Mouse (Mus musculus) heart, embryonic 12.5 days (tissue): ENCODE data around the gene Susd5. TPM values are rescaled to one million over a fixed set of nuclear protein-coding genes. Genes with fewer than 3 reads are reported as not detected.
A peak's percentile ranks its signal among the peaks of the same experiment; 100 is the strongest.
"Not testable (repeated sequence)": the region's sequence is repeated elsewhere in the genome, so short reads cannot be mapped to it uniquely, and the experiment has no call there.

Experiments
- ATAC-seq: fragments of 200-750 bp; cut with Nextera tagmentation; 2 replicates; pipeline ENCODE4 v1.8.0; 2017; ENCODE audit warnings: moderate TSS enrichment, moderate library complexity; ENCODE audit not compliant: insufficient number of reproducible peaks, low FRiP score
- H3K27ac ChIP-seq: fragments of 300-500 bp; sonication (generic); 2 replicates; pipeline ENCODE4 v1.5.1; 2016; ENCODE audit warnings: mild to moderate bottlenecking, moderate library complexity; ENCODE audit not compliant: poor library complexity, severe bottlenecking
- H3K27me3 ChIP-seq: fragments of 300-500 bp; sonication (generic); replicated peaks from 2 replicates; pipeline ENCODE4 v1.6.1; 2016; ENCODE audit warnings: mild to moderate bottlenecking, moderate library complexity
- H3K36me3 ChIP-seq: fragments of 300-500 bp; sonication (generic); 2 replicates; pipeline ENCODE4 v1.6.1; 2016; ENCODE audit warnings: mild to moderate bottlenecking, moderate library complexity
- H3K4me1 ChIP-seq: fragments of 300-500 bp; sonication (generic); replicated peaks from 2 replicates; pipeline ENCODE4 v1.6.1; 2016; ENCODE audit warnings: mild to moderate bottlenecking
- H3K4me2 ChIP-seq: fragments of 300-500 bp; sonication (generic); 2 replicates; pipeline ENCODE4 v1.6.1; 2016; ENCODE audit warnings: mild to moderate bottlenecking, moderate library complexity
- H3K4me3 ChIP-seq: fragments of 300-500 bp; sonication (generic); 2 replicates; pipeline ENCODE4 v1.5.1; 2016; ENCODE audit warnings: mild to moderate bottlenecking
- H3K9ac ChIP-seq: fragments of 300-500 bp; sonication (generic); 2 replicates; pipeline ENCODE4 v1.6.1; 2016; ENCODE audit warnings: mild to moderate bottlenecking, moderate library complexity
- H3K9me3 ChIP-seq: fragments of 300-500 bp; sonication (generic); replicated peaks from 2 replicates; pipeline ENCODE4 v1.6.1; 2016; ENCODE audit warnings: mild to moderate bottlenecking, moderate library complexity
- WGBS: fragments of 180-500 bp; shearing (Covaris S2); methylation state at CpG from one replicate; pipeline ENCODE4 v1.1.7; 2016; 5-methylcytosine and 5-hydroxymethylcytosine counted together
- polyA plus RNA-seq: library from polyadenylated mRNA; unstranded; fragments of >200 nt; fragmentation: Nextera tagmentation; extraction: Ambion mirVana; gene quantifications from 2 replicates; pipeline ENCODE4 v1.2.1, GENCODE M21; 2016

Susd5 gene
- polyA plus RNA-seq, 1 experiment from 2014 or later = 0.18 TPM

GRCm38 (mm10) chr9:114069372-114069771 lies 12.4 kb downstream of the Susd5 start:
- no peaks in the 10 kb centered on the region for H3K4me1 ChIP-seq
- H3K27me3 ChIP-seq = peaks cover 3% of the 10 kb centered on the region; the same call in 1 of the 2 replicates
- no peaks in the 10 kb centered on the region for H3K9me3 ChIP-seq
- ATAC-seq = no peak
- H3K9ac ChIP-seq = no peak overlapping the region
- H3K4me3 ChIP-seq = no peak overlapping the region
- no peak overlapping the region for H3K27ac ChIP-seq
- no peaks in the 10 kb centered on the region for H3K36me3 ChIP-seq
- H3K4me2 ChIP-seq = no peak overlapping the region
- WGBS = 56% methylated on average over 6 of the region's 6 CpGs

GRCm38 (mm10) chr9:114073681-114074080 lies 16.7 kb downstream of the Susd5 start:
- 75% methylated on average over 19 of the region's 19 CpGs for WGBS
- Histone ChIP-seq H3K4me1 (no peaks in the 10 kb centered on the region), H3K27ac (no peak overlapping the region), H3K9me3 (no peaks in the 10 kb centered on the region), H3K4me3 (no peak overlapping the region), H3K36me3 (no peaks in the 10 kb centered on the region), H3K4me2 (no peak overlapping the region), H3K27me3 (0 out of 2 replicates have a peak, but pooled peaks cover 3% of the 10 kb centered on the region), H3K9ac (no peak overlapping the region)
- no peak for ATAC-seq

GRCm38 (mm10) chr9:114086422-114086821 lies 29.5 kb downstream of the Susd5 start:
- Histone ChIP-seq H3K9ac (no peak overlapping the region), H3K27ac (no peak overlapping the region), H3K4me3 (no peak overlapping the region), H3K9me3 (no peaks in the 10 kb centered on the region), H3K4me1 (no peaks in the 10 kb centered on the region), H3K36me3 (no peaks in the 10 kb centered on the region), H3K27me3 (no peaks in the 10 kb centered on the region), H3K4me2 (no peak overlapping the region)
- ATAC-seq = no peak
- WGBS = 54% methylated on average over 3 of the region's 3 CpGs

GRCm38 (mm10) chr9:114087106-114087815 lies 30.3 kb downstream of the Susd5 start:
- Histone ChIP-seq H3K27ac (no peak overlapping the region), H3K4me1 (no peaks in the 10 kb centered on the region), H3K9me3 (no peaks in the 10 kb centered on the region), H3K4me2 (no peak overlapping the region), H3K9ac (no peak overlapping the region), H3K27me3 (no peaks in the 10 kb centered on the region), H3K36me3 (no peaks in the 10 kb centered on the region), H3K4me3 (no peak overlapping the region)
- ATAC-seq = no peak
- 72% methylated on average over 11 of the region's 11 CpGs for WGBS

- H3K4me3 ChIP-seq, H3K27me3 ChIP-seq, H3K9me3 ChIP-seq, H3K4me1 ChIP-seq, H3K9ac ChIP-seq, H3K36me3 ChIP-seq, ATAC-seq, H3K4me2 ChIP-seq, H3K27ac ChIP-seq: not testable (repeated sequence)
- WGBS = 86% methylated on average over 6 of the region's 6 CpGs
These were observed 31.9 kb downstream of the Susd5 start for GRCm38 (mm10) chr9:114088885-114089284.

- not testable (repeated sequence) for H3K4me1 ChIP-seq, H3K9me3 ChIP-seq, H3K27ac ChIP-seq, H3K27me3 ChIP-seq, H3K4me3 ChIP-seq, H3K36me3 ChIP-seq, ATAC-seq, H3K9ac ChIP-seq
- WGBS = 16% methylated on average over 9 of the region's 9 CpGs
- H3K4me2 ChIP-seq = peak overlapping the region; percentile 36
These were observed 35.2 kb downstream of the Susd5 start for GRCm38 (mm10) chr9:114092188-114092587.

GRCm38 (mm10) chr9:114094854-114095253 lies 37.9 kb downstream of the Susd5 start:
- Histone ChIP-seq H3K4me1 (0 out of 2 replicates have a peak, but pooled peaks cover 6% of the 10 kb centered on the region), H3K9ac (no peak overlapping the region), H3K27ac (no peak overlapping the region), H3K27me3 (no peaks in the 10 kb centered on the region), H3K9me3 (no peaks in the 10 kb centered on the region), H3K36me3 (no peaks in the 10 kb centered on the region), H3K4me2 (no peak overlapping the region), H3K4me3 (no peak overlapping the region)
- no peak for ATAC-seq
- 87% methylated on average over 2 of the region's 2 CpGs for WGBS

- H3K9me3 ChIP-seq = no peaks in the 10 kb centered on the region
- H3K4me1 ChIP-seq = 0 out of 2 replicates have a peak, but pooled peaks cover 6% of the 10 kb centered on the region
- no peaks in the 10 kb centered on the region for H3K36me3 ChIP-seq
- 46% methylated on average over 9 of the region's 9 CpGs for WGBS
- no peak overlapping the region for H3K4me2 ChIP-seq
- no peak for ATAC-seq
- H3K9ac ChIP-seq = no peak overlapping the region
- H3K27ac ChIP-seq = no peak overlapping the region
- H3K4me3 ChIP-seq = no peak overlapping the region
- no peaks in the 10 kb centered on the region for H3K27me3 ChIP-seq
These were observed 41.9 kb downstream of the Susd5 start for GRCm38 (mm10) chr9:114098716-114099302.

GRCm38 (mm10) chr9:114110268-114110667 lies 53.3 kb downstream of the Susd5 start:
- Histone ChIP-seq H3K27me3 (no peaks in the 10 kb centered on the region), H3K4me2 (no peak overlapping the region), H3K4me1 (no peaks in the 10 kb centered on the region), H3K36me3 (no peaks in the 10 kb centered on the region), H3K27ac (no peak overlapping the region), H3K9ac (no peak overlapping the region), H3K4me3 (no peak overlapping the region), H3K9me3 (no peaks in the 10 kb centered on the region)
- 66% methylated on average over 2 of the region's 2 CpGs for WGBS
- no peak for ATAC-seq

GRCm38 (mm10) chr9:114111161-114111560 lies 54.2 kb downstream of the Susd5 start:
- Histone ChIP-seq H3K36me3 (no peaks in the 10 kb centered on the region), H3K4me1 (no peaks in the 10 kb centered on the region), H3K9me3 (no peaks in the 10 kb centered on the region), H3K4me3 (no peak overlapping the region), H3K4me2 (no peak overlapping the region), H3K27me3 (no peaks in the 10 kb centered on the region), H3K27ac (no peak overlapping the region), H3K9ac (no peak overlapping the region)
- no peak for ATAC-seq
- WGBS = 85% methylated on average over 8 of the region's 8 CpGs

- Histone ChIP-seq H3K9me3 (no peaks in the 10 kb centered on the region), H3K4me2 (no peak overlapping the region), H3K4me1 (no peaks in the 10 kb centered on the region), H3K27me3 (no peaks in the 10 kb centered on the region), H3K27ac (no peak overlapping the region), H3K9ac (no peak overlapping the region), H3K4me3 (no peak overlapping the region), H3K36me3 (no peaks in the 10 kb centered on the region)
- no peak for ATAC-seq
- WGBS = 63% methylated on average over 6 of the region's 6 CpGs
These were observed 55.3 kb downstream of the Susd5 start for GRCm38 (mm10) chr9:114112226-114112625.
